Mouse (Mus musculus): ENCODE data around the gene Vps53.

Gene Vps53

DNA sequence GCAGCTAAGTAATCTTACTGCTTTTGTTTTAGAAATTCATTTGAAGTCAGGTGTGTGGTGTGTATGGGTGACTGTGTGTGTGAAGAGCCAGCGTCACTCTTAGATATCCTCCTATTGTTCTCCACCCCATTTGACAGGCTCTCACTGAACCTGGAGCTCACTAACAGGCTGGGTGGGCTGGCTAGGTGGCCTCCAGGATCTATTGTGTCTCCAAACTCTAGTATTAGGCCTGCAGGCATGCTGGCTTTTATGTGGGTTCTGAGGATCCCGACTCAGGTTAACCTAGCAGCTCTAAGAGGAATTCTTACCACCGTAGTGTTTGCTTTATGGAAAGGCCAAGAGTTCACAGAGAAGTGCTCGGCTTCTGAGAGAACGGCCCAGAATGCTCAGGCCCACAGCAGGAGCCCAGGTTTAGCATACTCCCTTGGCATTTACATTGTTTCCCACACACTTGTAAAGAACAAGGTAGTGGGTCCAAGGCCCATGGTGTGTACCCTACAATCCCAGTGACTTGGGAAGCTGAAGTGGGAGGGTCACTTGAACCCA is 128.4 kb downstream of the Vps53 start:
- DNase-seq (ENCODE audit: low spot score) = no peak

DNA sequence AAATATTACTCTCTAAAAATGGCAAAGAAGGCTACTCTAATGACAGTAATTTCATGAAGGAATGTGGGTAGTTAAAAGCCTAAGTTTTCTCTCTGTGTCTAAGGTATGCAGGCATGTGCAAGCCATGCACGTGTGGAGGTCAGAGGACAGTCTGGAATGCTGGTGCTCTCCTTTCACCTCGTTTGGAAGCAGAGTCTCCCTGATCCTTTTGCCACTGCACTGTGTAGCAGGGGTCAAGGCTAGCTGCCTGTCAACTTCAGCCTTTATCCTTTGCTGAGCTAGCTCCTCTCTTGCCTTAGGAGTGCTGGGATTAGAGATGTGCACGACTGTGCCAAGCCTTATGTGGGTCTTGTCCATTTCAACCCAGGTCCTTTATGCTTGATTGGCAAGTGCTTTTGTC is 128.9 kb downstream of the Vps53 start:
- DNase-seq (ENCODE audit: low spot score) = no peak

GRCm38 (mm10) chr11:76045367-76045766 is 134.1 kb downstream of the Vps53 start:
- no peak for DNase-seq (ENCODE audit: low spot score)

DNA sequence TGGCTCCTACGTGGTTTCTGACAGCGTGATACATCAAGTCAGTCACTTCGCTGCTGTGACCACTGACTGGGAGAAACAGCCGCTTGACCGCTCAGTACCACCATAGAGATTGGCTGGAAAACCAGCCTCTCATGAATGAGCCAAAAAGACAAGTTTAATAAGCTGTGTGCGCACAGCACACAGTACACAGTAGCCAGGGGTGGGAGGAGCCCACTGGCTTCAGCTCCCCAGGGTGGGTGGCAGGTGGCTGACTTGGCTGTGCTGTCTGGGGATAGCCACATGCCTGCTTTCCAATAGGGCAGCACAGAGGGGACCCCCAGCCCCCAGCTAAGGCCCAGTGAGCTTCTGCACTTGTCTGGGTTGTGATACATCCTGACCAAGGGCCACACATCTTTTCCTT is 135.0 kb downstream of the Vps53 start:
- no peak for DNase-seq (ENCODE audit: low spot score)

DNA sequence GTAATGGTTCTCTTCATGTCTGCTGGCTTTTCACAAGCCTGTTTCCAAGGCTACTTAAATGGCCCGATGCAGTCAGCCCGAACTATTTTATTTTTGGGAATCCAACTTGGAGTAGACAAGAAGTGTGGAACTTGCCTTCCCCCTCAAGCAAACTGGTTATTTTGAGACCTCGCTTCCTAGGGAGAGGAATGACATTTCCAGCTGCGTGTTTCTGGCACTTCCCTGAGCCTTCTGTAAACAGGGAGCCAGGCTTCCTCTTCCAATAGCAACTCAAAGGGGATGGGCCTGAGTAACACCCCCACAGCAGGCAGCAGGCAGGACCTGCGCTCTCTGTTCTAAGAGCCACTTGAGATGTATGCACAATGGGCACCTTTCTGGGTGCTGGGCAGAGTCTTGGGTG is 136.6 kb downstream of the Vps53 start:
- no peak for DNase-seq (ENCODE audit: low spot score)

- DNase-seq (ENCODE audit: low spot score) = no peak
Observed at GRCm38 (mm10) chr11:76042041-76042638, 137.3 kb downstream of the Vps53 start.

DNA sequence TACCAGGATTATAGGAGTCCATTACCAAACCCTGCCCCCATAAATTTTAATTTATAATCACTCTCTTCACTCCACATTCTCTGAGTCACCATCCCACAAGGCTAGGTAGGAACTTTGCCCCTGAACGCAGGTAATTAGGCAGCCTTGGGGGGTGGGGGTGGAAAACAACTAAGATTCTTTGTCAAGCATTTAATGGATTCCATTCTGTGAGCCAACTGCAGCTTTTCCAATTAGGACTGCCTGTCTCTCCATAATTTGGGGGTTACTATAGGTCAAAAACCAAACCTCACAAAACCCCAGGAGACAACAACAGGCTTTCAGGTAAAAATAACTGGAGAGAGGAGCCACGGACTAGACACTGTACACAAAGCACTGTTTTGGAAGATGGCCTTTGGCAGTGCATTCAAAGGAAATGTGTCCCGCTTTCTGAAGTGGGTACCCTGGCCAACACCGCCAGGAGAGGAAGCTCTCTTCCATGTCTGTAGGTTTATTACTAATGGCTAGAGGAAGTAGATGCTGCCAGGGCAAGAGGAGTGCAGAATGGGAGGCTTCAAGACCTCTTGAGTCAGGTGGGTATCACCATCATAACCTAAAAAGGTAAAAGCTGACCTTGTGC is 138.6 kb downstream of the Vps53 start:
- no peak for DNase-seq (ENCODE audit: low spot score)

DNA sequence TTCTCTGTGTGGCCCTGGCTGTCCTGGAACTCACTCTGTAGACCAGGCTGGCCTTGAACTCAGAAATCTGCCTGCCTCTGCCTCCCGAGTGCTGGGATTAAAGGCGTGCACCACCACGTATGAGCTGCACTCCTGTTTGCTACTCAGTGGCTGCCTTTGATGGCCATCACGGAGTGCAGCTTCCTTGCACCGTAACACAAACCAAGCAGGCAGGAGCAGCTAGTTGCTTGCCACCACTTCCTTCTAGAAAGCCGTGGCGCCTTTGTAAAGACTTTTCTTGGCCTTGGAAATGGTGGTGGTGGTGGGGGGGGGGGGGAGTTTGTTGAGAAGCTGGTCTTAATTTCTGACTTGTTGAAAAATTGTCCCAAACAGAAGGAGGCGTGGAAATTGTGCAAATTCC is 139.3 kb downstream of the Vps53 start:
- DNase-seq (ENCODE audit: low spot score) = no peak

DNA sequence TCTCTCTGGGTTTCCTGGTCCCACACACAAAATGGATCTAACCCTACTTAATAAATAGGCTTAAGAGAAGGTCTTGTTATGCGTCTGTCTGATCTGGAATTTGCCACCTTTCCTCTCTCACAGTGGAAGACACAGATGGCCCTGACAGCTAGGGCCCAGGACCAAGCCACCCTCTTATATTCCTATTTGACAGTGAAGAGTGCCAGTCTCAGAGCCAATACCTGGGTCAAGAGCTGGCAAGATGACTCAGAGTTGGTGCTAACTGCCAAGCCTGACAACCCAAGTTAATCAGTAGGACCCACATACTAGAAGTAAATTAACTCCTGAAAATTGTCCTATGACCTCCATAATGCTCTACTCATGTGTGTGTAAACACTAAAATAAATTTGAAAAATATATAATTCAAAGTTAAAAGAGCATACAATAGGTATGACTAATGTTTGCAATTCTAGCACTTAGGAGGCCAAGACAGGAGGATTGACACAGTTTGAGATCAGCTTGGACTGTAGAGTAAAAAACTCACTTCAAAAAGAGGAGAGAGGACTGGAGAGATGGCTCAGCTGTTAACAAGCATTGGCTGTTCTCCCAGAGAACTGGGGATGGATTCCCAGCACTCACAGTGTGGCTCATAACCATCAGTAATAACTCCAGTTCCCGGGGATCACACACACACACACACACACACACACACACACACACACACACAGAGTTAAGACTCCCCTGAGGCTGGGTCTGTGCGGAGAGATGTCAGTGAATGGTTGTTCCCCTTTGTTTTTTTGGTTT is 140.0 kb downstream of the Vps53 start:
- DNase-seq (ENCODE audit: low spot score) = no peak

DNA sequence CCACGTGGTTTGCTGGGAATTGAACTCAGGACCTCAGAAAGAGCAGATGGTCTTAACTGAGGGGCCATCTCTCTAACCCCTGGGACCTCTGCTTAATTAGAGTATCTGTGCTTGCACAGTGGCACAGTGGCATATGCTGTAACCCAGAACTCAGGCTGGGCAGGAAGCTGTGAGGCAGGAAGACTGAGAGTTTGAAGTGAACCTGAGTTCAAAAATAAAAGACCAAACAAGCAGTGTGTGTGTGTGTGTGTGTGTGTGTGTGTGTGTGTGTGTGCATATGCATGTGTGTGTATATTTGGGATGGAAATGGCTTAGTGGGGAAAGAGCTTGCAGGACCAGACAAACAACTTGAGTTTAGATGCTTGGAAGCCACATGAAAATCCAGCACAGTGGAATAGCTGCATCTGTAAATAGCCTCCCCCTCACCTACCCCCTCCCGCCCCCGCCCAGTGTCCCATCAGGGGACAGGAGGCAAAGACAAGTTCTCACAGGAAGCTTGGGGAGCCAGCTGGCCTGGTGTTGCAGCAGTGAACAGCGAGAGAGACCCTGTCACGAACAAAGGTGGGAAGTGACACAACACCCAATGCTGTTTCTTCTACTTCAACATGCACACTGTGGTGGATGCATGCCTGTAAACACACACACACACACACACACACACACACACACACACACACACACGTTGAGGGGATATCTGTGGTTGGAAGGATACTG is 141.7 kb downstream of the Vps53 start:
- DNase-seq (ENCODE audit: low spot score) = no peak

DNA sequence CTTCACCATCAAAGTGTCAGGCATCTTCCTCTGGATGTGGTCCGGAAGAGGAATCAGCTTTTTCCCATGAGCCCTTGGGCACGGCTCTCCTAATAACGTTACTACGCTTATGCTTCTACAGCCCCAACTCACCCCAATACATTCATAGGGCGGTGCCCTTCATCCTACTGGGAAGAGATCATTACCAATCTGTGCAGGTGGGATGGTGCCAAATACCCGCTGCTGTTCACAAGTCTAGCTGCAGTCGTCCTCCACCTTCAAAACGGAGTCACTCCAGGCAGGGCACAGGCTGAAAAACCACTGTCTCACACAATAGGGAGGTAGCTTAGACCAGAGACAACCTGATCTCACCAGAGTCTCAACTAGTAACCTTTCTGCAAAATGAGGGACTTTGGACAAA is 144.3 kb downstream of the Vps53 start:
- DNase-seq (ENCODE audit: low spot score) = no peak

- no peak for DNase-seq (ENCODE audit: low spot score)
Observed at GRCm38 (mm10) chr11:76033836-76034235, 145.6 kb downstream of the Vps53 start.

DNA sequence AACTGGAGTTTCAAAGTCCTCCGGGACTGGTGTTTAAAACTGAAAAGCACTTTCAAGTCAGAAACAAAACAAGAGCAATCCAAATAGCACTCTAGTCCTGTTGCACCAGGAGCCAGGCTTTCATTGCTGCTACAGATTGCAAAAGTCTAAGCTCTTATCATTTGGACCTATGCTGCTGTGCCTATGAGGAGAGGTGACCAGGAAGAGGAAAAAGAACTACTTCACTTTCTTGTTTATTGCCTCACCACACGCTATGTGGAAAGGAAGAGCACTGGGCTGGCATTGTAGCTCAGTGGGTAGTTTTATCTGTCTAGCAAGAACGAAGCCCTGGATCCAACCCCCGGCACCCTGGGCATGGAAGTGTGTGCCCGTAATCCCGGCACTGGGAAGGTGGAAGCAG is 146.1 kb downstream of the Vps53 start:
- DNase-seq (ENCODE audit: low spot score) = no peak

DNA sequence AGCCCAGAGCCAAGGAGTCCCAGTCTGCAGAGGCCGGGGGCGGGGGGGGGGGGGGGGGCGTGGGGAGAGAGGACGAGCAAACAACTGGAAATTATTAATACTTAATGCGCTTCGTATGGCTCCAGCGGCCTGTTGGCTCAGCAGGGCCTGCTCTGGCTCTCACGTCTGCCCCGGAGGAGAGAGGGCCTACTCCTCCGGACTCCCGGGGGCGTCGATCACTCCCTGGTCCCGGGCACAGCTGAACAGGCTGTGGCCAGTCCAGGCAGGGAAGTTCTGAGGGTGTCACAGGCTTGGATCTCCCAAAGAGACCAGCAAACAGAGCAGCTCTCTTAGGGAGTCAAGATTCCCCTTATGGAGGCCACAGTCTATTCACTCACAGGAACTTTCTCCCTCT is 151.4 kb downstream of the Vps53 start:
- peak; percentile 12 for DNase-seq (ENCODE audit: low spot score)

DNA sequence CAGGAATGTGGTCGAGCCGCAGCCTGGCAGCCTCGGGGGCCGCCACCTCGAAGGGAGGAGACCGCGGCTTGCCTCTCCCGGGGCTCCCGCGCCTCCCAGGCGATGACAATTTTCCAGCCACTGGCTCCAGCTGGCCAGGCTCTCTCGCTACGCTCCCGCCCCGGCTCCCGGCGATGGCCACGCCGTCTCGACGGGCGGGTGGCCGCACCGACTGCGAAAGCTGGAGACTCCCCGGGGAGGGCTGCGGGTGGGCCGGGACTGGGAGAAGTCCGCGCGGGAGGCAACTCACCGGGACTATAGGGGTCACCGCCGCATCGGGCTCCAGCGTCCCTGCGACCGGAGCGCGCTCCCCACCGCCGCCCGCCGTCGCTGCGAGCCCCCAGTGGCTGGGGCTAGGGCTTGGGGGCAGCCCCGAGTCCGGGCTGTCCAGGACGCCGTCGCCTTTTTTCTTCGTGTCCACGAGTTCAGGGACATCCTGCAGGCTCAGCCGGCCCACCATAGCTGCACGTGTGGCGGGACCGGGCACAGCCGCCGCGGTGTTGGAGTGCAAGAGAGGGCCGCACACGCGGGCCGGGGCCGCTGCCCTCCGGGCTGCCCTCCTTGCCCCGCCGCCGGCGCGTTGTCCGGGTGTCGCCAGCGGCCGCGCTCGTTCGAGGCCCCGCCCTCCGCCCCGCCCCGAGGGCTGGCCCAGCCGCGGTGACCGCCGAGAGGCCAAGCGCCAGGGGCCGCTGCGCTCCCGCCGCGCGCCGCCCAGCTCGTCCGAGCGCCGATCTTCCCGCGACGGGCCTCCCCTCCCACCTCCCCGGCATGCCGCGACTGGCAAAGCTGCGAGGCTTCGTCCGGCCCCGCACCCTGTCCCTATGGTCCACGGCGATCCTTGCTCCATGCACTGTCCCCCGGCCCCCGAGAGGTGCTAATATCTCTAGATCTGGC is 152.0 kb downstream of the Vps53 start, which contains the start of gene Rflnb:
TSS of gene Rflnb (minus strand) at position 644 of the 933 bp plus-strand sequence.
- DNase-seq (ENCODE audit: low spot score) = peak; percentile 73

DNA sequence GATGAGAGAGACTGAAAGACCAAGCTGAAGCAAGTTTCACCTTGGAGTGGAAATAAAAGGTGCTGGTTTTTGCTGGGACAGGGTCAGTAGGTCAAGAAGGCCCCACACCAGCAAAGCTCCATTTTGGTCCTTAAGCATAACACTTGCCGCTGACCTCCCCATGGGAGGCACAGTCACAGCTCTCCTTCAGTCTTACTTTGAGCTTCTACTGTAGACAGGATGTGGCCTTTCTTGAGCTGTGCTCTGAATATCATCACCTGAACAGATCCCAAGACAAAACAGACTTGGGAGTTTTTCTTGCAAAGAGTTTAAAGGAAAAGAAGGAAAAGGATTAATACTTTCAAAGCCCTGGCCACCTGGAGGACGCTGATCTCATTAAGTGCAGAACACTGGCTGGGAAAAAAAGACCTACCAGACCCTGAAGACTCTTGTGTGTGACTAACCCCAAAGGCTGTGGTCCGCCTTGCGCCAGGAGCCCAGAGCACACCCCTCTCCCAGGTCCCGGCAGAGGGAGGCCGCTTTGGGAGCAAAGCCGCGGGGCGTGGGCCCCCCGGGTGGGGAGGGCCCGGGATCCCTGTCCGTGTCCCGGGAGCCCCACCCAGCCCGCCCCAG is 152.8 kb downstream of the Vps53 start:
- no peak for DNase-seq (ENCODE audit: low spot score)

DNA sequence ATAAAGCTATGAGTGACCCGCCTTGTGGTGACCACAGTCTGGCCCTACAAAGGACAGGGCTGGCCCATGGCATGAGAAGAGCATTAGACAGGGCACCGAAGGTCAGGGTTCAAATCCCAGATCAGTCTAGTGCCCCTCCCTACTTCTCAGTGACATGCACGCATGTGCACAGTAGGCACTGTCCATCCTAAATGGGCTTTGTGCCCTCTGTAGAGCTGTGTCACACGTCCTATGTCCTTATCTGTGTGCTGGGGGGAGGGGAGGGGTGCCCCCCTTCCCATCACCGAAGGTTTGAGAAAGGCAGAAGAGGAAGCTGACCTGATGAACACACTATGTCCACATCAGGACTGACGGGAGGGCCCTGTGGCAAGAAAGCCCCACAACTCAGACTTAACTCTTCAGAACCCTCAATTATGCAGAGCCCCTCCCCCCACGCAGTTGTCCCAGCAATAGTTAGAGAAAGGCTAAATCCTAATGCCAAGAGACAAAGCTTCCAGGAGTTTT is 154.3 kb downstream of the Vps53 start:
- DNase-seq (ENCODE audit: low spot score) = no peak

GRCm38 (mm10) chr11:76020916-76021315 is 158.5 kb downstream of the Vps53 start:
- DNase-seq (ENCODE audit: low spot score) = no peak

GRCm38 (mm10) chr11:76019879-76020278 is 159.6 kb downstream of the Vps53 start:
- DNase-seq (ENCODE audit: low spot score) = no peak

DNA sequence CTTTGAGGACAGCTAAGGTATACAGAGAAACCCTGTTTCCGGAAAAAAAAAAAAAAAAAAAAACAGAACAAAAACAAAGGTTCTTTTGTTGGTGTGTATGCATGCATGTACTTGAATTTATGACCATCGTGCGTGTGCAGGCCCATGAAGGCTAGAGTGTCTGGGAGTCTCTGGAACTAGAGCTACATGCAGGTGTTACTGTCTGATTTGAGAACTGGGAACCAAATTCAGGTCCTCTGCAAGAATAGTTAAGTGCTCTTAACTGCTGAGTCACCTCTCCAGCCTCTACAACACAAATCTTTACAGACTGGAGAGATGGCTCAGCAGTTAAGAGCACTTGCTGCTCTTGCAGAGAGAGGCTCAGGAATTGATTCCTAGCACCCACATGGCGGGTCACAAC is 163.6 kb downstream of the Vps53 start:
- DNase-seq (ENCODE audit: low spot score) = no peak

DNA sequence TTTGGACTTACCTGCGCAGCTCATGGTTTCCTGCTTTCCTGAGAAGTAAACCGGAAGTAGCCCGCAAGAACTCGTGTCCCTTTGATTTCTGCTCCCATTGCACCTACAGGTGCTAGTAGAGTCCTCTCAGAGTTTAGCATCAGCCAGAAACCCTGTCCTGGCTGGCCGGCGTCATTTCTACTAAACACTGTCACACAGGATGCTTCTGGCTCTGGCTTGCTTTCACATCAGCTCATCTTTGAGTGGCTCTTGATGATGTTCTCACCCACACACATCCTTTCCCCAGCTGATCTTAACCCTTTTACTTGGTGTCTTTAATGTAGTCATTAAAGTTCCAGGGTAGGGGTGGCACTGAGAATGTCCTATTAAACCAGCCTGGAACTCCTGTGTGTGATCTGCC is 164.2 kb downstream of the Vps53 start:
- DNase-seq (ENCODE audit: low spot score) = no peak

All from ovary, postnatal 10 days (tissue).